Mouse (Mus musculus) B cell, adult 2 months (primary cell): ENCODE data around the gene 5730596B20Rik.

Experiments
- DNase-seq, 2 experiments: peaks; one replicate each; pipeline ENCODE4 v3.0.0; 2022

Gene 5730596B20Rik

GRCm38 (mm10) chr6:52162611-52163365 is 14.5 kb upstream of the 5730596B20Rik start:
- no peak for DNase-seq

DNA sequence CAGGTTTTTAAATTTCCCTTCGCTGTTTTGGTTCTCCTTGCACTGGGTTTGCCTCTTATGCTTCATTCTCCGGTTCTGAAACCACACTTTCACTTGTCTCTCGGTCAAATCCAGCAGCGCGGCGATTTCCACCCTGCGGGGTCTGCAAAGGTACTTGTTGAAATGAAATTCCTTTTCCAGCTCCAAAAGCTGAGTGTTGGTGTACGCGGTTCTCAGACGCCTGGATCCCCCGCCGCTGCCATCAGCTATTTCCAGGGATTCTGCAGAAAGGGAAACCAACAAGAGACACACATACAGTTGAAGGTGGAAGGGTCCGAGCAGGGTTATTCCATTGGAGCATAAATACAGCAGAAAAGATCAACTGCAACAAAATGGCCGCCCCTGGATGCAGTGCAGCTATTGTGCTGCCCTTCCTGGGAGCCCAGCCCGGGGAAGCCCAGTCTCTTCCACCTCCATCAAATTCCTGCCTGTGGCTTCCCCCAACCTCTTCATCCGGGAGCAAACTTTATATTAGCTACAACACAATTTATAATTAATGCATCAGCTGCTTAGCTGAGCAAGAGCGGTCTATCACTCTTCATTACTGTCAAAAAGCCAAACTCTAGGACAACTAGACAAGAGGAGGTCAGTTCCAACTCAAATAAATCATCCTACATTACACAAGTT is 13.8 kb upstream of the 5730596B20Rik start:
- DNase-seq = no peak

- no peak for DNase-seq
These were observed 13.2 kb upstream of the 5730596B20Rik start for GRCm38 (mm10) chr6:52164051-52164625.

GRCm38 (mm10) chr6:52164626-52165440 is 12.5 kb upstream of the 5730596B20Rik start, which contains the start of gene Hoxa2:
Hoxa2 (minus strand) TSS chr6:52164831.
- DNase-seq = no peak

GRCm38 (mm10) chr6:52165441-52166370 is 11.6 kb upstream of the 5730596B20Rik start:
- DNase-seq = no peak

GRCm38 (mm10) chr6:52166431-52167077 is 10.7 kb upstream of the 5730596B20Rik start:
- no peak for DNase-seq

GRCm38 (mm10) chr6:52167176-52167575 is 10.1 kb upstream of the 5730596B20Rik start:
- no peak for DNase-seq

DNA sequence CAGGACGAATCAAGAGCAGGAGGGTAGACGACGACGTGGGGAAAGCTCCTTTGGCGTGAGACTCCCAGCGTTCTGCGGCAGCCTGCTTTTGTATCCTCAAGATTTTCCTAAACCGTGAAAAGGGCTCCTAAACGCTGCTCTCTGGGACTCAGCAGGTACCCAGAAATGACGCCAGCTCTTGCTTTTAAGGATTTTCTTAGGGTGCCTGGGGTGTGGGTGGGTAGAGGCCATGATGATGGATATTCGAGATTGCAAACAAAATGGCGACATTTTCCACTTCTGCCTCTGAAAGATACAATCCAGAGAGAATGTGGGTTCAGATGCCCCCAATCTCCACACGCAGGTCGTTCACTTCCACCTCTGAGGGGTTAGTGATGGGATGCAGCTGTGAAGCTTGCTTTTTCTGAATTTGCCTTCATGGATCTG is 9.5 kb upstream of the 5730596B20Rik start:
- DNase-seq = no peak

DNA sequence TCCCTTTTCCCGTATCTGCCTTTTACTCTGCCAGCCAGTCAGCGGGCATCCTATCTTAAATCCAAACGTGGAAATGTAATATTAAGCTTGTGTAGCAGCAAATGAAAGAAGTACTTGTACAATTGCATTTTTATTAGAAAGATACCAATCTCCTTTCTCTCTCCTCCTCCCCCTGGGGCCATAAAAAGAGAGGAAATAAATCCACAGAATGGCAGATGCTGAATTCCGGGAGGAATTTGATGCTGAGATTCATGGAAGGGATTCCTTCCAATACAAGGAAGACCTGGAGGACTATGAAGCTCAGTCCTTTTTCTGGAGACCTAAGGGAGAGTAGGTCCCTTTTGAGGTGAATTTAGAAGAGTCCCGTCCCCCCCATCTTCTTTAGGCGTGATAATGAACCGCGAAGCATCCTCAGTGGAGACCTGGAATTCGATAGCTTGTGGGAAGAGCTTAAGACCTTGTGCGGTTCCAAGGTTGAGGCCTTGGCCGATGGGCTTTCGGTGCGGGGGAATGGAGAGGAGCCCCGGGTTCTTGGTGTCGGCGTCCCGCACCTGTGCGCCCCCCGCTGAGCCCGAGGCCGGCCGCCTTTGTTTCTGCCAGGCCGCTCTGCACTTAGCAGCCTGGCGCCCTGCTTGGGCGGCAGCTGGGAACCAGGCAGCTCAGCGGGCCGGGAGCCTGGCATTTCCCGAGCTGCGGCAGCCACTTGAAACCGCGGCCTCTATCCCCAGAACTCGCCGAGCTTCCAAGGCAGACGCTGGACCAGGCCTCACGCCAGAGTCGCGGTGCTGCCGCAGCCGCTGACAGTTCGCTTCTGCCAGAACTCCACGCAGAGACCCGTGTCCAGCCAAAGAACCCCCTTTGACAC is 8.9 kb upstream of the 5730596B20Rik start:
- DNase-seq = no peak

DNA sequence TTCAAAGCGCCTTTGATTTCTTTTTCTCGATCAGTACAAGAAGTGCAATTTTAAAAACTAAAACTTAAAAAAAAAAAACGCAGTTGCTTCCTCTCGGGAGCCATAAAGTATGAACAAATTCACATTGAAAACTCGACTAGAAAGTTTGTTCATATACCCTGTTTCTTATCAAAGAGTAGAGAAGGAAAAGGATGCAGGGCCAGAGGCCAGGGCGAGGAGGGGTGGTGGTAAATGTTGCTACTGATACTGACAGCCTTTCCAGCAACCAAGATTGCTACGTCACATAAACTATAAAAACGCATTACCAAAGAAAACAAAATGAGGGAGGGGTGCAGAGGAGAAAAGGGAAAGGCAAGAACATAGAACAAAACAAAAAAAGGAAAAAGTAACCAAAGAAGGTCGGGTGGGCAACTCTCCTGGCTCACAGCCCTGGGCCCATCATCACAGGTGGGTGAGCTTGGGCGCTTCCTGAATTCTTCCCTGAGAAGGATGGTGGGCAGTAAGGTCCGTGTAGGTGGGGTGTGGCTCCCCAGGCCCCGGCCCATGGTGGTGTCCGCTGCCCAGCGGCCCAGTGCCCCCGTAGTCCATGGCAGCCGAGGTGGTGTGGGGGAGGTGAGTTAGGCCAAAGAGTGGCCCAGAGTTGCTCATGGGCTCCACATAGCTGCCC is 7.7 kb upstream of the 5730596B20Rik start:
- DNase-seq = no peak

DNA sequence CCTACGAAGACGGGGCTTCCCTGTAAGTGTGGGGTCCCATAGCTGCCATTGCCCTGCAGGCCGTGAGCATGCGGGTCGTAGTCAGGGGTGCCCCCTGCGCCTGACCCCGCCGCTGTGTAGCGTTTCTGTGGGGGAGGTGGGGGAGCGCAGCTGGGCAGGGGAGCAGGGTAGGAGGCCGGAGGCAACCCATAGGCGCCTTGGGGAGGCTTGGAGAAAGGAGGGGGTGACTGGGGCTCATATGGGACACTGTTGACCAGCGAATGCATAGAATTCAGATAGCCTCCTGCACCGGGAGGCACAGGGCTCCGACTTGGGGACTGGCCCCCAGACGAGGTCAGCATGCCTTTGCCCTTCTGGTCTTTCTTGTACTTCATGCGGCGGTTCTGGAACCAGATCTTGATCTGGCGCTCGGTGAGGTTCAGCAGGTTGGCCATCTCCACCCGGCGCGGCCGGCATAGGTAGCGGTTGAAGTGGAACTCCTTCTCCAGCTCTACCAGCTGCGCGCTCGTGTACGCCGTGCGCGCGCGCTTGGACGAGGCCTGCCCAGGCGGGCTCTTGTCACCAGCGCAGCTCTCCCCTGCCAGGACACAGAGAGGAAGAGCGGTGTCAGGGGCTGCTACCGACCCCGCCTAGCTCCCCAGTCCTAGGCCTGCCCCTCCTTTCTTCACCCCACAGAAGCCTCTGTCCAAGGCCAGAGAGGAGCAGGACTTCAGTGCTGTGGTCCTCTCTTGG is 7.0 kb upstream of the 5730596B20Rik start:
- no peak for DNase-seq

DNA sequence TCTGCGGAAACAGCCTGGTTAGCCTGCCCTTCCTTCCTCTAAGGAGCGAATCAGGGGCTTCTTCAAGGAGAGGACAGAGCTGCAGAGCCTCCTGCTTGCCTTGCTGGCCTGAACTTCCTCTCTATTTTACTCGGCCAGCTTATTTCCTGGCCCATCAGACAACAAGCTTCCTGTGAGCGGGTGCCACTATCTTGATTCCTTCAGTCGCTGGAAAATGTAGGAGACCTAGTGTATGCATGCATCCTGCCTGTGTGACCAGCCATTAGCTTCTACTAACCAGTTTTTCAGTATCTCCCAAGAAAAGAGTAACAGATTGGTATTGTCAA is 6.4 kb upstream of the 5730596B20Rik start:
- no peak for DNase-seq

DNA sequence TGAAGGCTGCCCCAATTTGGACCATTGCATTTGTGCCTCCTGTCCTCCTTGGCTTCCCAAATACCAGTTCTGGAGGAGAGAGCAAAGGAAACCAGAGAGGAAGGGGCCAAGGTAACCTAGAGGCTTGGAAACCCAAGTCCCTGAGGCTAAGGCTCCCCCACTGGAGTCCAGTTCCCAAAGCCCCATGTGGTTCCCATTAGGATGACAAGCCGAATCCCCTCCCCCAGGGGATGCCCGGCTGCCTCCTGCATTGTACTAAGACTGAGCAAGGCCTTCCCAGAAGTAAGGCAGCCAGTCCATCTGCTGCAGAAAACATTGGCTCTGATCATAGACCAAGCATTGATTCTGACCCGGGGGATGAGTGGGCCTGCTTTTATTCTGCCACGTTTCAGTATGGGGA is 6.0 kb upstream of the 5730596B20Rik start:
- no peak for DNase-seq

- DNase-seq = no peak
These were observed 5.4 kb upstream of the 5730596B20Rik start for GRCm38 (mm10) chr6:52171938-52172337.

GRCm38 (mm10) chr6:52172501-52172900 is 4.8 kb upstream of the 5730596B20Rik start:
- DNase-seq = no peak

DNA sequence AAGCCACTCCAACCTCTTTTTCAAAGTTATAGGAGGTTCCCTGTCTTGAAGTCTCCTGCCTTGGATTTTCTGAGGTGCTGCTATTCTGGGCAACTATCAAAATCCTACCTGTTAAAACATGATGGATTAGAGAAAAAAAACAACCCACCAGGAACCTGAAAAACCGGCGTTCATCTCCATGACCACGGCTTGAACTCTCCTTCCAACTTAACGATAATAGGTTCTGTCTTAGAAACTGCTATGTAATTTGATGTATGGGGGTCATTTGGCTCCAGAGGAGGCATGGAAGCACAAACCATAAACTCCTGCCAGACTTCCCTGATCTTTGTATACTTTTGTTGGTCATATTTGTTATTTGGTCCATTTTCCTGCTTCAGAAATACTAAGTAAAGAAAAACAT is 3.6 kb upstream of the 5730596B20Rik start:
- DNase-seq = no peak

GRCm38 (mm10) chr6:52174968-52175751 is 2.1 kb upstream of the 5730596B20Rik start:
- no peak for DNase-seq

GRCm38 (mm10) chr6:52175864-52176263 is 1.4 kb upstream of the 5730596B20Rik start:
- no peak for DNase-seq
